Mouse (Mus musculus) limb, embryonic 11.5 days (tissue): ENCODE measurements around the gene Yif1a. TPM values are rescaled to one million over a fixed set of nuclear protein-coding genes. Genes with fewer than 3 reads are reported as not detected.
"Not testable (repeated sequence)": the region's sequence is repeated elsewhere in the genome, so short reads cannot be mapped to it uniquely, and the experiment has no call there.

ENCODE experiments used
- ATAC-seq: fragments of 200-750 bp; cut with Nextera tagmentation; 2 replicates; pipeline ENCODE4 v1.8.0; 2017; ENCODE audit warnings: low read depth; ENCODE audit not compliant: insufficient number of reproducible peaks, low FRiP score, low TSS enrichment
- DNase-seq: peaks from one replicate; pipeline ENCODE4 v3.0.0-alpha.2; 2015; ENCODE audit warnings: low spot score
- H3K27ac ChIP-seq: fragments of 300-500 bp; sonication (generic); replicated peaks from 2 replicates; pipeline ENCODE4 v1.5.1; 2014; ENCODE audit warnings: low read depth, mild to moderate bottlenecking, low read length
- H3K27me3 ChIP-seq: fragments of 300-500 bp; sonication (generic); 2 replicates; pipeline ENCODE4 v1.6.1; 2014; ENCODE audit warnings: mild to moderate bottlenecking, low read length, mixed read lengths; ENCODE audit not compliant: control insufficient read depth, insufficient read depth
- H3K36me3 ChIP-seq: fragments of 300-500 bp; sonication (generic); 2 replicates; pipeline ENCODE4 v1.6.1; 2014; ENCODE audit warnings: mild to moderate bottlenecking, low read length, moderate library complexity, mixed read lengths; ENCODE audit not compliant: control insufficient read depth, insufficient read depth
- H3K4me1 ChIP-seq: fragments of 300-500 bp; sonication (generic); 2 replicates; pipeline ENCODE4 v1.6.1; 2014; ENCODE audit warnings: low read length, mixed read lengths; ENCODE audit not compliant: control insufficient read depth, insufficient read depth
- H3K4me2 ChIP-seq: fragments of 300-500 bp; sonication (generic); 2 replicates; pipeline ENCODE4 v1.6.1; 2014; ENCODE audit warnings: low read depth, mild to moderate bottlenecking, moderate library complexity; ENCODE audit not compliant: severe bottlenecking
- H3K4me3 ChIP-seq: fragments of 300-500 bp; sonication (generic); 2 replicates; pipeline ENCODE4 v1.5.1; 2014; ENCODE audit warnings: low read depth, low read length
- H3K9ac ChIP-seq: fragments of 300-500 bp; sonication (generic); 2 replicates; pipeline ENCODE4 v1.6.1; 2014; ENCODE audit warnings: mild to moderate bottlenecking, low read length
- H3K9me3 ChIP-seq: fragments of 300-500 bp; sonication (generic); 2 replicates; pipeline ENCODE4 v1.6.1; 2016; ENCODE audit warnings: low read length; ENCODE audit not compliant: control insufficient read depth
- WGBS: fragments of 180-500 bp; shearing (Covaris S2); extraction: QIAGEN DNeasy Blood & Tissue Kit; methylation state at CpG from one replicate; pipeline ENCODE4 v1.1.7; 2014; 5-methylcytosine and 5-hydroxymethylcytosine counted together
- polyA plus RNA-seq: library from polyadenylated mRNA; unstranded; fragments of >200 nt; fragmentation: Nextera tagmentation; extraction: Ambion mirVana; gene quantifications from 2 replicates; pipeline ENCODE4 v1.2.1, GENCODE M21; 2014

Yif1a gene
- polyA plus RNA-seq, 1 experiment from 2014 or later, result 71.2 TPM

DNA sequence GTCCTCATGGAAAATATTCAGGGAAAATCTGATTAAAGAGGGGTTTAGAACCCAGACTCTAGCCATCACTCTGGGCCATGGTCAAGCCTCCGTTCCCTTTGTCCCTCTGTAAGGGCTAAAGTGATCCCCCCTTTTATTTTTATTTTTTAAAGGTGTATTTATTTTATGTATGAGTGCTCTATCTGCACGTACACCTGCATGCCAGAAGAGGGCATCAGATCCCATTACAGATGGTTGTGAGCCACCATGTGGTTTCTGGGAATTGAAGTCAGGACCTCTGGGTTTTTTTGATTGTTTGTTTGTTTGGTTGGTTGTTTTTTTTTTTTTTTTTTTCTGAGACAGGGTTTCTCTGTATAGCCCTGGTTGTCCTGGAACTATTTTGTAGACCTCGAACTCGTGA lies 1.8 kb upstream of the Yif1a start:
- not testable (repeated sequence) for ATAC-seq, H3K36me3 ChIP-seq, DNase-seq, H3K27ac ChIP-seq, H3K9me3 ChIP-seq, H3K9ac ChIP-seq, H3K4me2 ChIP-seq, H3K4me3 ChIP-seq
- Histone ChIP-seq H3K27me3 (peaks cover 49% of the 10 kb centered on the region), H3K4me1 (peaks cover 22% of the 10 kb centered on the region)
- 53% methylated on average over 4 of the region's 4 CpGs for WGBS

- DNase-seq, result no peak
- Histone ChIP-seq H3K9ac (no peak overlapping the region), H3K4me1 (peaks cover 26% of the 10 kb centered on the region), H3K4me3 (peak overlapping the region; percentile 90), H3K27me3 (peaks cover 21% of the 10 kb centered on the region), H3K9me3 (no peaks in the 10 kb centered on the region), H3K27ac (no peak overlapping the region), H3K36me3 (peaks cover 8% of the 10 kb centered on the region), H3K4me2 (peak overlapping the region; percentile 87)
- 91% methylated on average over 4 of the region's 4 CpGs for WGBS
- no peak for ATAC-seq
These were observed 986 bp downstream of the Yif1a start for GRCm38 (mm10) chr19:5089324-5089723.

DNA sequence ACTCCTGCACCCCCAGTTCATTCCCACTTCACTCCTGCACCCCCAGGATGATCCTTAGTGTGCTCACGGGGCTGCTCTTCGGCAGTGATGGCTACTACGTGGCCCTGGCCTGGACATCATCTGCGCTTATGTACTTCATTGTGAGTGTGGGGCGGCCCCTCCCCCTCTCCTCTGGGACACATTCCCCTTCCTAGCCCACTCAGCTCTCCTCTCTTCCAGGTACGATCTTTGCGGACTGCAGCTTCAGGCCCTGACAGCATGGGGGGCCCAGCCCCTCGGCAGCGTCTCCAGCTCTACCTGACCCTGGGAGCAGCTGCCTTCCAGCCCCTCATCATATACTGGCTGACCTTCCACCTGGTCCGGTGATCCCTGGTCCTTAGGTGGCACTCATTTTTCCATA lies 3.7 kb downstream of the Yif1a start:
- Histone ChIP-seq H3K9ac (no peak overlapping the region), H3K4me2 (no peak overlapping the region; the same call in 1 of the 2 replicates), H3K4me1 (peaks cover 35% of the 10 kb centered on the region), H3K27ac (no peak overlapping the region), H3K36me3 (peaks cover 10% of the 10 kb centered on the region), H3K9me3 (no peaks in the 10 kb centered on the region), H3K27me3 (no peaks in the 10 kb centered on the region), H3K4me3 (no peak overlapping the region)
- DNase-seq (no peak), ATAC-seq (no peak)
- WGBS, result 92% methylated on average over 10 of the region's 10 CpGs

GRCm38 (mm10) chr19:5093481-5094242 lies 5.3 kb downstream of the Yif1a start:
- H3K4me2 ChIP-seq, result no peak overlapping the region
- peaks cover 10% of the 10 kb centered on the region for H3K36me3 ChIP-seq
- no peak overlapping the region for H3K27ac ChIP-seq
- H3K4me3 ChIP-seq, result no peak overlapping the region
- no peaks in the 10 kb centered on the region for H3K9me3 ChIP-seq
- ATAC-seq (no peak), DNase-seq (no peak)
- peaks cover 40% of the 10 kb centered on the region for H3K4me1 ChIP-seq
- 73% methylated on average over 12 of the region's 12 CpGs for WGBS
- no peak overlapping the region for H3K9ac ChIP-seq
- no peaks in the 10 kb centered on the region for H3K27me3 ChIP-seq

- no peak overlapping the region for H3K27ac ChIP-seq
These were observed 5.9 kb downstream of the Yif1a start for GRCm38 (mm10) chr19:5094243-5094632.

DNA sequence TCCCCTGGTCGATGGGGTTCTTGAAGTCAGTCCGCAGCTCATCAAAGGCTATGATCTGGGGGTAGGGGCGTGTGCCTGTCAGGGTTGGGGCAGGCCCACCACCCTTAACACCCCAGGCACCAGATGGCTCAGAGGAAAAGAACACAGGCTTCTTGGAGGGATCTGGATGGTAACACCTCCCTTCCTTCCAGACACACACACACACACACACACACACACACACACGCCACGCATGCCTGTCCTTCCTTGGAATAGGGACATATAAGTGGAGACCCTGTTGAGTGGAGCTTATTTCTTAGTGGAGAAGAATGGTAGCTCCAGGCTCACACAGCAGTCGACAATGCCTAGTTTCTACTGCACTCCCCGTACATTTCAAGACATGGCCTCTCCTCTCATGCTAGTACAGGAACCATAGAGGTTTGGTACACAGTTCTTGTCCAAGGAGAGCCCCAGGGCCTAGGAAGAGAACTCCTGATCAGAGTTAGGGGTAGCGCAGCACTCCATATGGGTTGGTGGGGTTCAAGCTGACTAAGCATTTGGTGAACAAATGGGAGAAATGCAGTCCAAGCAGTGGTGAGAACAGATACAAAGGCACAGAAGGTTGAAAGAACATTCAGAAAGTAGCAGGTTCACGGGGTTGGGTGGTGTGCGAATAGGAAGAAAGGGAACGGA lies 6.5 kb downstream of the Yif1a start:
- Histone ChIP-seq H3K4me3 (no peak overlapping the region), H3K27ac (no peak overlapping the region), H3K36me3 (peaks cover 15% of the 10 kb centered on the region), H3K9me3 (no peaks in the 10 kb centered on the region), H3K9ac (no peak overlapping the region), H3K27me3 (no peaks in the 10 kb centered on the region), H3K4me1 (peaks cover 39% of the 10 kb centered on the region), H3K4me2 (peak overlapping the region; percentile 3; the same call in 1 of the 2 replicates)
- 47% methylated on average over 11 of the region's 11 CpGs for WGBS
- DNase-seq (no peak), ATAC-seq (peak; percentile 13; the same call in 1 of the 2 replicates)

More at GRCm38 (mm10) chr19:5094243-5094632, 5.9 kb downstream of the Yif1a start:
- ATAC-seq (peak; percentile 48; the same call in 1 of the 2 replicates), DNase-seq (peak; percentile 99)
- Histone ChIP-seq H3K27me3 (no peaks in the 10 kb centered on the region), H3K4me3 (no peak overlapping the region), H3K9me3 (no peaks in the 10 kb centered on the region), H3K4me2 (peak overlapping the region; percentile 3; the same call in 1 of the 2 replicates), H3K9ac (no peak overlapping the region), H3K4me1 (peaks cover 40% of the 10 kb centered on the region), H3K36me3 (peaks cover 10% of the 10 kb centered on the region)
- under 1% methylated on average over 21 of the region's 21 CpGs for WGBS

GRCm38 (mm10) chr19:5095887-5096474 lies 7.6 kb downstream of the Yif1a start:
- Histone ChIP-seq H3K4me2 (0 out of 2 replicates have a peak overlapping the region, but pooled peaks have one; percentile 0), H3K27me3 (no peaks in the 10 kb centered on the region), H3K9ac (no peak overlapping the region; the same call in 1 of the 2 replicates), H3K27ac (no peak overlapping the region), H3K9me3 (no peaks in the 10 kb centered on the region), H3K36me3 (peaks cover 18% of the 10 kb centered on the region), H3K4me3 (no peak overlapping the region), H3K4me1 (peaks cover 39% of the 10 kb centered on the region)
- DNase-seq, result no peak
- WGBS, result 19% methylated on average over 9 of the region's 9 CpGs
- no peak for ATAC-seq
